Mouse (Mus musculus) hindbrain, embryonic 12.5 days (tissue): ENCODE data around the gene H2-M10.6. TPM values are rescaled to one million over a fixed set of nuclear protein-coding genes. Genes with fewer than 3 reads are reported as not detected.
A peak's percentile ranks its signal among the peaks of the same experiment; 100 is the strongest.
"Not testable (repeated sequence)": the region's sequence is repeated elsewhere in the genome, so short reads cannot be mapped to it uniquely, and the experiment has no call there.

Experiments
- ATAC-seq: fragments of 200-750 bp; cut with Nextera tagmentation; 2 replicates; pipeline ENCODE4 v1.8.0; 2017; ENCODE audit warnings: moderate TSS enrichment; ENCODE audit not compliant: low FRiP score
- H3K27ac ChIP-seq: fragments of 300-500 bp; sonication (generic); 2 replicates; pipeline ENCODE4 v1.5.1; 2016; ENCODE audit warnings: mild to moderate bottlenecking
- H3K27me3 ChIP-seq: fragments of 300-500 bp; sonication (generic); 2 replicates; pipeline ENCODE4 v1.6.1; 2016; ENCODE audit warnings: mild to moderate bottlenecking
- H3K36me3 ChIP-seq: fragments of 300-500 bp; sonication (generic); 2 replicates; pipeline ENCODE4 v1.6.1; 2016; ENCODE audit warnings: mild to moderate bottlenecking
- H3K4me1 ChIP-seq: fragments of 300-500 bp; sonication (generic); 2 replicates; pipeline ENCODE4 v1.6.1; 2016
- H3K4me2 ChIP-seq: fragments of 300-500 bp; sonication (generic); replicated peaks from 2 replicates; pipeline ENCODE4 v1.6.1; 2016; ENCODE audit warnings: mild to moderate bottlenecking
- H3K4me3 ChIP-seq: fragments of 300-500 bp; sonication (generic); 2 replicates; pipeline ENCODE4 v1.5.1; 2016; ENCODE audit warnings: mild to moderate bottlenecking
- H3K9ac ChIP-seq: fragments of 300-500 bp; sonication (generic); 2 replicates; pipeline ENCODE4 v1.6.1; 2016; ENCODE audit warnings: mild to moderate bottlenecking, moderate library complexity
- H3K9me3 ChIP-seq: fragments of 300-500 bp; sonication (generic); replicated peaks from 2 replicates; pipeline ENCODE4 v1.6.1; 2016; ENCODE audit warnings: mild to moderate bottlenecking
- WGBS: fragments of 180-500 bp; shearing (Covaris S2); methylation state at CpG from one replicate; pipeline ENCODE4 v1.1.7; 2016; 5-methylcytosine and 5-hydroxymethylcytosine counted together
- polyA plus RNA-seq: library from polyadenylated mRNA; unstranded; fragments of >200 nt; fragmentation: Nextera tagmentation; extraction: Ambion mirVana; gene quantifications from 2 replicates; pipeline ENCODE4 v1.2.1, GENCODE M21; 2016

H2-M10.6 gene
- polyA plus RNA-seq, 1 experiment from 2014 or later, result not detected

- ATAC-seq, result peak; percentile 61; the same call in 1 of the 2 replicates
- not testable (repeated sequence) for H3K27me3 ChIP-seq, H3K4me1 ChIP-seq, H3K4me3 ChIP-seq, H3K9ac ChIP-seq, H3K9me3 ChIP-seq, H3K36me3 ChIP-seq, H3K27ac ChIP-seq
- WGBS, result 18% methylated on average over 5 of the region's 5 CpGs
- H3K4me2 ChIP-seq, result peak overlapping the region; percentile 25; the same call in 1 of the 2 replicates
Observed at GRCm38 (mm10) chr17:36826002-36826401, 14.0 kb downstream of the H2-M10.6 start.

- no peak overlapping the region for H3K9ac ChIP-seq
- WGBS, result 90% methylated on average over 2 of the region's 2 CpGs
- H3K9me3 ChIP-seq, result no peaks in the 10 kb centered on the region
- no peaks in the 10 kb centered on the region; the same call in 1 of the 2 replicates for H3K27me3 ChIP-seq
- no peak overlapping the region for H3K4me2 ChIP-seq
- H3K36me3 ChIP-seq, result no peaks in the 10 kb centered on the region
- no peak overlapping the region for H3K4me3 ChIP-seq
- H3K27ac ChIP-seq, result no peak overlapping the region
- no peak for ATAC-seq
- H3K4me1 ChIP-seq, result no peaks in the 10 kb centered on the region
Observed at GRCm38 (mm10) chr17:36828488-36828887, 16.5 kb downstream of the H2-M10.6 start.

DNA sequence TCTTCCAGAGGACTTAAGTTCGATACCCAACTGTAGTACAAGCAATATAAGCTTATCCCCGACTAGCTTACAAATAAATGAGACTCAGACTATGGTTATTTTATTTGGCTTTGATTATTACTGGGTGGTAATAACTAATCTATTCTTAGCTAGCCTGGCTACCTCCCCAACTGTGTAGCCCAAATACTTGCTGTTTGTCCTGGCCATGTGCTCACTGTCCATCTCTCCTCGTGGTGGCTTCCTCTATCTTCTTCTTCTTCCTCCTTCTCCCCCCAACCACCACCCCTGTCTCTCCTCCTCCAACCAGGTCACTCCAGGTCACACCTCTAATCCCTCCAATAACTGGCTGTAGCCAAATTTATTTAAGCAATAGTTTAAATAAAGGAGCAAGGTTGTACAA, 18.5 kb downstream of the H2-M10.6 start:
- no peak overlapping the region for H3K9ac ChIP-seq
- H3K27ac ChIP-seq, result no peak overlapping the region
- ATAC-seq, result no peak
- H3K36me3 ChIP-seq, result no peaks in the 10 kb centered on the region
- no peaks in the 10 kb centered on the region; the same call in 1 of the 2 replicates for H3K27me3 ChIP-seq
- H3K4me3 ChIP-seq, result no peak overlapping the region
- WGBS, result 80% methylated on average over 3 of the region's 3 CpGs
- no peaks in the 10 kb centered on the region for H3K9me3 ChIP-seq
- H3K4me1 ChIP-seq, result no peaks in the 10 kb centered on the region
- no peak overlapping the region for H3K4me2 ChIP-seq

DNA sequence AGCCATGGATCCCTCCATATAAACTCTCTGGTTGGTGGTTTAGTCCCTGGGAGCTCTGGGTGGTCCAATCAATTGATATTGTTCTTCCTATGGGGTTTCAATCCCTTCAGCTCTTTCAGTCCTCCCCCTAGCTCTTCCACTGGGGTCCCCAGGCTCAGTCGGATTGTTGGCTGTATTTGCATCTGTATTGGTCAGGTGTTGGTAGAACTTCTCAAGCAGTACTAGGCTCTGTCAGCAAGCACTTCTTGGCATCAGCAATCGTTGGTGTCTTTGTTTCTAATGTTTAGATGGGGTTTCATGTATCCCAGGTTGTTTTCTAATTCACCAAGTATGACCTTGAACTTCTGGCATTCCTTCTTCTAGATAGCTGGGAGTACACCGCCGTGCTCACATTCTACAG, 20.7 kb downstream of the H2-M10.6 start:
- H3K27ac ChIP-seq, result no peak overlapping the region
- ATAC-seq, result no peak
- H3K27me3 ChIP-seq, result no peaks in the 10 kb centered on the region; the same call in 1 of the 2 replicates
- no peak overlapping the region for H3K4me3 ChIP-seq
- H3K9ac ChIP-seq, result no peak overlapping the region
- WGBS, result 57% methylated on average over 4 of the region's 4 CpGs
- peaks cover 7% of the 10 kb centered on the region for H3K4me1 ChIP-seq
- H3K36me3 ChIP-seq, result no peaks in the 10 kb centered on the region
- no peak overlapping the region for H3K4me2 ChIP-seq
- H3K9me3 ChIP-seq, result no peaks in the 10 kb centered on the region

- peak overlapping the region; percentile 61 for H3K4me2 ChIP-seq
- no peaks in the 10 kb centered on the region for H3K36me3 ChIP-seq
- peak overlapping the region; percentile 79; the same call in 1 of the 2 replicates for H3K4me3 ChIP-seq
- H3K4me1 ChIP-seq, result peaks cover 15% of the 10 kb centered on the region
- no peaks in the 10 kb centered on the region for H3K9me3 ChIP-seq
- no peak for ATAC-seq
- 32% methylated on average over 12 of the region's 12 CpGs for WGBS
- H3K27ac ChIP-seq, result peak overlapping the region; percentile 93
- peak overlapping the region; percentile 18; the same call in 1 of the 2 replicates for H3K9ac ChIP-seq
- H3K27me3 ChIP-seq, result no peaks in the 10 kb centered on the region
Observed at GRCm38 (mm10) chr17:36835591-36836426, 23.8 kb downstream of the H2-M10.6 start.

DNA sequence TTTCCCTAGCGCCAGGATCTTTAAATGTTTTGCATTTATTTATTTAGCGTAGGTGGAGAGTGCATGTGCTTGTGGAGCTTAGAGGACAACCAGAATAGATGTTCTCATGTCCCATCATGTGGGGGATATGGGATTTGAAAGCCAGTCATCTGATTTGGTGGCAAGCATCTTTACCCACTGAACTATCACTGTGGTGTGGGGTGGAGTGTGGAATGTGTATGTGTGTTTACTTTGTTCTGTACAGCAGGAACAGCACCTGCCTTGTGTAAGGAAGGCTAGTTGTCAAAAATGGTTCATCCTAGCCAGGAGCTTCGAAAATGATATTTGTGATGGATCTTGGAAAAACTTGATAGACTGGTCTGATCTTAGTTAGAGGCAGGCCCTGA, 24.4 kb downstream of the H2-M10.6 start:
- Histone ChIP-seq H3K4me2 (peak overlapping the region; percentile 61), H3K36me3 (no peaks in the 10 kb centered on the region), H3K9me3 (no peaks in the 10 kb centered on the region), H3K4me1 (peaks cover 15% of the 10 kb centered on the region), H3K27ac (peak overlapping the region; percentile 93), H3K27me3 (no peaks in the 10 kb centered on the region), H3K9ac (peak overlapping the region; percentile 87), H3K4me3 (peak overlapping the region; percentile 79)
- 18% methylated on average over 3 of the region's 3 CpGs for WGBS
- ATAC-seq, result peak; percentile 35

DNA sequence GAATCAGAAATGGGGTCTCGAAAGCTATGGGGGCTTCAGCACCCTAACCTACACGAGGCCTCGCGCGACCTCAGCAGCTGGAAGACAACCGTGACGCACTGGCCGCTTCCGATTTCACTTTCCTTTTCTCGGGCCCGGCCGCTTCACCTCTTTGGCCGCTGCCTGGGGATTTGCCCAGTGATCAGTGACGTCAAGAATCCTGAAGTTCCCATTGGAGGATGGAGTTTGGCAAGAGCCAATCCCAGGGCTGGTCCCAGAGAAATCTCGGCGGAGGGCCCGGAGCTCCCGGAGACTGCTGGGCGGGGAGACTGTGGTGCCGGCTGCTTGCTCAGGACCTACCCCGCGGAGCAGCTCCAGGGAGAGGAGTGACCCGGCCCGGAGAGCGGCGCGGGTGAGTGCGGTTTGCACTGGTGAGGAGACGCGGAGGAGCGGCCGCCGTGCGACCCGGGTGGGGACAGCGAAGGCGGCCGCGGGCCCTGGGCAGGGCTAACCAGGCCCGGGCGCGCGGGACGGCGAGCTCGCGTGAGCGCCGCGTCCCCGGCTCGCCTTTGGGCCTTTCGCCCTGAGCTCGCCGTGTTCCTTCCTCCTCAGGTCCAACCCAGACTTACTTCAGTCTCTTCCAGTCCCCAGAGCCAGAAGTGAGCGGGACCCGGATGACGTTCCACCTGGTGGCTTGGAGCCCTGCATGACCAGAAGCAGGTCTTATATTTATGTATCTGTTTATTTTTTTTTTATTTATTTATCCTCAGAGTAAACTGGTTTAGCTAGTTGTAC, 25.1 kb downstream of the H2-M10.6 start, which contains the start of gene Trim26:
Trim26 (plus strand) TSS at position 261 of the 774 bp plus-strand sequence.
- Histone ChIP-seq H3K36me3 (no peaks in the 10 kb centered on the region), H3K27me3 (no peaks in the 10 kb centered on the region), H3K4me2 (peak within 1 kb of the TSS; percentile 61), H3K4me1 (peaks cover 15% of the 10 kb centered on the region), H3K4me3 (peak within 1 kb of the TSS; percentile 79), H3K27ac (peak within 1 kb of the TSS; percentile 93), H3K9ac (peak within 1 kb of the TSS; percentile 87), H3K9me3 (no peaks in the 10 kb centered on the region)
- WGBS, result under 1% methylated on average over 58 of the region's 58 CpGs
- ATAC-seq, result peak; percentile 99

DNA sequence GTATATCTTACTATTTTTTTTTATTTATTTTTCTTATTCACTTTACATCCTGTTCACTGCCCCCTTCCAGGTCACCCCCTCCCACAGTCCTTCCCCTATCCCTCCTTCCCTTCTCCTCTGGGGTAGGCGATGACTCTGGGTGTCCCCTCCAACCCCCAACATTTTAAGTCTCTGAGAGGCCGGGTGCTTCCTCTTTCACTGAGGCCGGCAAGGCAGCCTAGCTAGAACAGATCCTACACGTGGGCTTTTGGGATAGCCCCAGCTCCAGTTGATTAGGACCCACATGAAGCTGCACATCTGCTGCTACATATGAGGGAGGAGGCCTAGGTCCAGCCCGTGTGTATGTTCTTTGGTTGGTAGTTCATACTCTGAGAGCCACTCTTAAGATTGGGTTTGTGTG, 27.0 kb downstream of the H2-M10.6 start:
- no peaks in the 10 kb centered on the region for H3K27me3 ChIP-seq
- WGBS, result 88% methylated on average over 5 of the region's 5 CpGs
- no peaks in the 10 kb centered on the region for H3K9me3 ChIP-seq
- peaks cover 15% of the 10 kb centered on the region for H3K4me1 ChIP-seq
- no peak overlapping the region for H3K4me3 ChIP-seq
- no peak overlapping the region for H3K9ac ChIP-seq
- no peak overlapping the region for H3K4me2 ChIP-seq
- H3K36me3 ChIP-seq, result no peaks in the 10 kb centered on the region
- ATAC-seq, result no peak
- no peak overlapping the region for H3K27ac ChIP-seq

- H3K4me2 ChIP-seq, result no peak overlapping the region
- peaks cover 17% of the 10 kb centered on the region for H3K4me1 ChIP-seq
- no peak overlapping the region for H3K27ac ChIP-seq
- ATAC-seq, result no peak
- WGBS, result 81% methylated on average over 3 of the region's 3 CpGs
- no peak overlapping the region for H3K4me3 ChIP-seq
- H3K9ac ChIP-seq, result no peak overlapping the region
- no peaks in the 10 kb centered on the region for H3K27me3 ChIP-seq
- no peaks in the 10 kb centered on the region for H3K36me3 ChIP-seq
- no peaks in the 10 kb centered on the region for H3K9me3 ChIP-seq
Observed at GRCm38 (mm10) chr17:36839931-36840330, 28.0 kb downstream of the H2-M10.6 start.

DNA sequence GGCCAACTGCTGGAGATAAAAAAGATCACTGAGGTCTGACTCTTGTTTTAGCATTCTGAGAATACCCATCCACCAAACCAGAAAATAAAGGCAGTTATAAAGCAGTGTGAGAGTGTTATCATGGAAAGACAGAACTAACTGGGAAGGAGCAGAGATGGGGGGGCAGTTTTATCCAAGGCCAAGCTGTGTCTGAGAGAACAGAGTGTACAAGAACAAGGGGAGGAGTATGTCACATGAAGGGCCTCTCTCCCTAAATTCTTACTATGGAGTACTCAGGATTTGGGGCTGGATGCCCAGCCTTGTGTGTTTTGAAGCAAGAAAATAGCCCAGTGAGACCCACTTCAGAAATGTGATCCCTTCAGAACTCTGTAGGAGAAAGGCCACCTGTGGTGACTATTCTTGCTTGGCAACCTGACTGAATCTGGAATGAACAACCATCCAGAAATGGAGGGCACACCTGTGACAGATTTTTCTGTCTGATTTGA, 29.0 kb downstream of the H2-M10.6 start:
- no peak for ATAC-seq
- Histone ChIP-seq H3K27ac (no peak overlapping the region), H3K4me1 (peaks cover 16% of the 10 kb centered on the region), H3K9me3 (no peaks in the 10 kb centered on the region), H3K27me3 (no peaks in the 10 kb centered on the region), H3K4me3 (no peak overlapping the region), H3K36me3 (no peaks in the 10 kb centered on the region), H3K4me2 (no peak overlapping the region), H3K9ac (no peak overlapping the region)

GRCm38 (mm10) chr17:36843696-36844095, 31.7 kb downstream of the H2-M10.6 start:
- WGBS, result 80% methylated on average over 7 of the region's 7 CpGs

GRCm38 (mm10) chr17:36844286-36844719, 32.3 kb downstream of the H2-M10.6 start:
- Histone ChIP-seq H3K27ac (no peak overlapping the region), H3K4me2 (no peak overlapping the region), H3K4me1 (0 out of 2 replicates have a peak, but pooled peaks cover 2% of the 10 kb centered on the region), H3K9me3 (no peaks in the 10 kb centered on the region), H3K27me3 (no peaks in the 10 kb centered on the region), H3K4me3 (no peak overlapping the region), H3K9ac (no peak overlapping the region), H3K36me3 (no peaks in the 10 kb centered on the region)
- ATAC-seq, result no peak

More at GRCm38 (mm10) chr17:36843696-36844095, 31.7 kb downstream of the H2-M10.6 start:
- H3K4me1 ChIP-seq, result 0 out of 2 replicates have a peak, but pooled peaks cover 2% of the 10 kb centered on the region
- H3K9me3 ChIP-seq, result no peaks in the 10 kb centered on the region
- ATAC-seq, result no peak
- no peak overlapping the region for H3K4me2 ChIP-seq
- no peak overlapping the region for H3K4me3 ChIP-seq
- no peak overlapping the region for H3K9ac ChIP-seq
- H3K27ac ChIP-seq, result no peak overlapping the region
- H3K36me3 ChIP-seq, result no peaks in the 10 kb centered on the region
- H3K27me3 ChIP-seq, result no peaks in the 10 kb centered on the region
